Mouse (Mus musculus) embryonic facial prominence, embryonic 12.5 days (tissue): ENCODE results near the gene Arhgap24. TPM values are rescaled to one million over a fixed set of nuclear protein-coding genes. Genes with fewer than 3 reads are reported as not detected.
A peak's percentile ranks its signal among the peaks of the same experiment; 100 is the strongest.

Experiments
- ATAC-seq: fragments of 200-750 bp; cut with Nextera tagmentation; 2 replicates; pipeline ENCODE4 v1.8.0; 2017; ENCODE audit not compliant: insufficient number of reproducible peaks, insufficient read depth, low FRiP score, low TSS enrichment
- H3K27ac ChIP-seq: fragments of 300-500 bp; sonication (generic); 2 replicates; pipeline ENCODE4 v1.5.1; 2016; ENCODE audit warnings: mild to moderate bottlenecking
- H3K27me3 ChIP-seq: fragments of 300-500 bp; sonication (generic); 2 replicates; pipeline ENCODE4 v1.6.1; 2016; ENCODE audit warnings: mild to moderate bottlenecking, moderate library complexity
- H3K36me3 ChIP-seq: fragments of 300-500 bp; sonication (generic); 2 replicates; pipeline ENCODE4 v1.6.1; 2016; ENCODE audit warnings: mild to moderate bottlenecking
- H3K4me1 ChIP-seq: fragments of 300-500 bp; sonication (generic); 2 replicates; pipeline ENCODE4 v1.6.1; 2016
- H3K4me2 ChIP-seq: fragments of 300-500 bp; sonication (generic); replicated peaks from 2 replicates; pipeline ENCODE4 v1.6.1; 2016; ENCODE audit warnings: mild to moderate bottlenecking, moderate library complexity
- H3K4me3 ChIP-seq: fragments of 300-500 bp; sonication (generic); 2 replicates; pipeline ENCODE4 v1.5.1; 2016; ENCODE audit warnings: mild to moderate bottlenecking
- H3K9ac ChIP-seq: fragments of 300-500 bp; sonication (generic); 2 replicates; pipeline ENCODE4 v1.6.1; 2016; ENCODE audit warnings: mild to moderate bottlenecking, moderate library complexity
- H3K9me3 ChIP-seq: fragments of 300-500 bp; sonication (generic); 2 replicates; pipeline ENCODE4 v1.6.1; 2016; ENCODE audit warnings: mild to moderate bottlenecking, moderate library complexity
- WGBS: fragments of 180-500 bp; shearing (Covaris S2); methylation state at CpG from one replicate; pipeline ENCODE4 v1.1.7; 2016; 5-methylcytosine and 5-hydroxymethylcytosine counted together
- polyA plus RNA-seq: library from polyadenylated mRNA; unstranded; fragments of >200 nt; fragmentation: Nextera tagmentation; extraction: Ambion mirVana; gene quantifications from 2 replicates; pipeline ENCODE4 v1.2.1, GENCODE M21; 2016

Gene Arhgap24
- polyA plus RNA-seq, 1 experiment from 2014 or later: 22.4 TPM

- Histone ChIP-seq H3K9ac (no peak overlapping the region), H3K27me3 (no peaks in the 10 kb centered on the region), H3K27ac (no peak overlapping the region), H3K4me3 (no peak overlapping the region), H3K36me3 (no peaks in the 10 kb centered on the region), H3K4me2 (no peak overlapping the region), H3K9me3 (no peaks in the 10 kb centered on the region), H3K4me1 (no peaks in the 10 kb centered on the region)
- ATAC-seq: no peak
- WGBS: 15% methylated on average over 4 of the region's 4 CpGs
These were observed 211.3 kb downstream of the Arhgap24 start for GRCm38 (mm10) chr5:102692487-102692886.

GRCm38 (mm10) chr5:102693192-102693591 is 212.0 kb downstream of the Arhgap24 start:
- Histone ChIP-seq H3K27me3 (no peaks in the 10 kb centered on the region), H3K27ac (no peak overlapping the region), H3K4me1 (no peaks in the 10 kb centered on the region), H3K9ac (no peak overlapping the region), H3K36me3 (no peaks in the 10 kb centered on the region), H3K4me3 (no peak overlapping the region), H3K9me3 (no peaks in the 10 kb centered on the region), H3K4me2 (no peak overlapping the region)
- ATAC-seq: no peak
- 40% methylated on average over 2 of the region's 2 CpGs for WGBS

GRCm38 (mm10) chr5:102693871-102694270 is 212.7 kb downstream of the Arhgap24 start:
- 86% methylated on average over 3 of the region's 3 CpGs for WGBS

GRCm38 (mm10) chr5:102697784-102698183 is 216.6 kb downstream of the Arhgap24 start:
- 85% methylated on average over 1 of the region's 1 CpGs for WGBS
- H3K4me3 ChIP-seq: no peak overlapping the region
- no peak overlapping the region for H3K9ac ChIP-seq
- ATAC-seq: no peak
- H3K27me3 ChIP-seq: no peaks in the 10 kb centered on the region
- H3K27ac ChIP-seq: no peak overlapping the region
- H3K36me3 ChIP-seq: no peaks in the 10 kb centered on the region
- H3K4me1 ChIP-seq: no peaks in the 10 kb centered on the region
- no peak overlapping the region for H3K4me2 ChIP-seq
- H3K9me3 ChIP-seq: no peaks in the 10 kb centered on the region

More at GRCm38 (mm10) chr5:102693871-102694270, 212.7 kb downstream of the Arhgap24 start:
- Histone ChIP-seq H3K9me3 (no peaks in the 10 kb centered on the region), H3K27ac (no peak overlapping the region), H3K4me1 (no peaks in the 10 kb centered on the region), H3K36me3 (no peaks in the 10 kb centered on the region), H3K9ac (no peak overlapping the region), H3K27me3 (no peaks in the 10 kb centered on the region), H3K4me2 (no peak overlapping the region), H3K4me3 (no peak overlapping the region)
- ATAC-seq: no peak

GRCm38 (mm10) chr5:102698396-102698795 is 217.2 kb downstream of the Arhgap24 start:
- H3K9me3 ChIP-seq: no peaks in the 10 kb centered on the region
- WGBS: 82% methylated on average over 5 of the region's 5 CpGs

GRCm38 (mm10) chr5:102698891-102699290 is 217.7 kb downstream of the Arhgap24 start:
- H3K9me3 ChIP-seq: no peaks in the 10 kb centered on the region
- 91% methylated on average over 2 of the region's 2 CpGs for WGBS
- H3K4me1 ChIP-seq: no peaks in the 10 kb centered on the region
- no peak for ATAC-seq
- H3K4me3 ChIP-seq: no peak overlapping the region
- H3K9ac ChIP-seq: no peak overlapping the region
- H3K36me3 ChIP-seq: no peaks in the 10 kb centered on the region
- no peak overlapping the region for H3K4me2 ChIP-seq
- H3K27ac ChIP-seq: no peak overlapping the region
- no peaks in the 10 kb centered on the region for H3K27me3 ChIP-seq

More at GRCm38 (mm10) chr5:102698396-102698795, 217.2 kb downstream of the Arhgap24 start:
- Histone ChIP-seq H3K27ac (no peak overlapping the region), H3K4me2 (no peak overlapping the region), H3K27me3 (no peaks in the 10 kb centered on the region), H3K4me1 (no peaks in the 10 kb centered on the region), H3K36me3 (no peaks in the 10 kb centered on the region), H3K9ac (no peak overlapping the region), H3K4me3 (no peak overlapping the region)
- ATAC-seq: no peak

- Histone ChIP-seq H3K4me3 (no peak overlapping the region), H3K36me3 (no peaks in the 10 kb centered on the region), H3K4me2 (no peak overlapping the region), H3K9me3 (no peaks in the 10 kb centered on the region), H3K27ac (no peak overlapping the region), H3K9ac (no peak overlapping the region), H3K27me3 (no peaks in the 10 kb centered on the region), H3K4me1 (peaks cover 7% of the 10 kb centered on the region)
- ATAC-seq: no peak
- 87% methylated on average over 6 of the region's 6 CpGs for WGBS
These were observed 221.4 kb downstream of the Arhgap24 start for GRCm38 (mm10) chr5:102702581-102702980.

- H3K36me3 ChIP-seq: no peaks in the 10 kb centered on the region
- no peak for ATAC-seq
- no peak overlapping the region for H3K4me2 ChIP-seq
- no peak overlapping the region for H3K27ac ChIP-seq
- H3K4me1 ChIP-seq: peaks cover 7% of the 10 kb centered on the region
- no peak overlapping the region for H3K9ac ChIP-seq
- no peak overlapping the region for H3K4me3 ChIP-seq
- H3K9me3 ChIP-seq: no peaks in the 10 kb centered on the region
- 64% methylated on average over 5 of the region's 5 CpGs for WGBS
- no peaks in the 10 kb centered on the region for H3K27me3 ChIP-seq
These were observed 222.3 kb downstream of the Arhgap24 start for GRCm38 (mm10) chr5:102703325-102704099.

GRCm38 (mm10) chr5:102705170-102705569 is 224.0 kb downstream of the Arhgap24 start:
- 41% methylated on average over 2 of the region's 2 CpGs for WGBS
- ATAC-seq: no peak
- Histone ChIP-seq H3K9ac (no peak overlapping the region; the same call in 1 of the 2 replicates), H3K36me3 (no peaks in the 10 kb centered on the region), H3K27me3 (no peaks in the 10 kb centered on the region), H3K4me1 (peaks cover 7% of the 10 kb centered on the region), H3K9me3 (no peaks in the 10 kb centered on the region), H3K27ac (0 out of 2 replicates have a peak overlapping the region, but pooled peaks have one; percentile 6), H3K4me2 (no peak overlapping the region), H3K4me3 (no peak overlapping the region)

GRCm38 (mm10) chr5:102710336-102710735 is 229.1 kb downstream of the Arhgap24 start:
- no peak overlapping the region for H3K4me2 ChIP-seq
- peaks cover 7% of the 10 kb centered on the region for H3K4me1 ChIP-seq
- H3K27ac ChIP-seq: no peak overlapping the region
- H3K9me3 ChIP-seq: no peaks in the 10 kb centered on the region
- no peaks in the 10 kb centered on the region for H3K27me3 ChIP-seq
- H3K4me3 ChIP-seq: no peak overlapping the region
- no peaks in the 10 kb centered on the region for H3K36me3 ChIP-seq
- H3K9ac ChIP-seq: no peak overlapping the region
- no peak for ATAC-seq
- 94% methylated on average over 7 of the region's 7 CpGs for whole genome bisulfite sequencing

GRCm38 (mm10) chr5:102719368-102719972 is 238.3 kb downstream of the Arhgap24 start:
- H3K4me3 ChIP-seq: no peak overlapping the region
- no peaks in the 10 kb centered on the region for H3K27me3 ChIP-seq
- H3K27ac ChIP-seq: no peak overlapping the region
- no peak overlapping the region for H3K9ac ChIP-seq
- no peak overlapping the region for H3K4me2 ChIP-seq
- peaks cover 19% of the 10 kb centered on the region for H3K4me1 ChIP-seq
- no peaks in the 10 kb centered on the region for H3K9me3 ChIP-seq
- peak; percentile 71; the same call in 1 of the 2 replicates for ATAC-seq
- WGBS: 46% methylated on average over 8 of the region's 8 CpGs
- no peaks in the 10 kb centered on the region for H3K36me3 ChIP-seq

- Histone ChIP-seq H3K36me3 (no peaks in the 10 kb centered on the region), H3K9ac (no peak overlapping the region), H3K9me3 (no peaks in the 10 kb centered on the region), H3K4me1 (peaks cover 11% of the 10 kb centered on the region), H3K27ac (no peak overlapping the region), H3K4me3 (no peak overlapping the region), H3K27me3 (no peaks in the 10 kb centered on the region), H3K4me2 (no peak overlapping the region)
- 93% methylated on average over 3 of the region's 3 CpGs for WGBS
- ATAC-seq: no peak
These were observed 242.4 kb downstream of the Arhgap24 start for GRCm38 (mm10) chr5:102723558-102723957.
